Mouse (Mus musculus) ovary, postnatal 10 days (tissue): ENCODE data around the gene Olfr552.
"Not testable (repeated sequence)": the region's sequence is repeated elsewhere in the genome, so short reads cannot be mapped to it uniquely, and the experiment has no call there.

Experiments
- DNase-seq: peaks from one replicate; pipeline ENCODE4 v3.0.0; 2022; ENCODE audit warnings: low spot score

Olfr552 gene

GRCm38 (mm10) chr7:102597378-102598031 lies at the start of gene Olfr552:
Olfr552 (plus strand) TSS chr7:102597770.
- no peak for DNase-seq

GRCm38 (mm10) chr7:102549570-102549969 lies 48.0 kb upstream of the Olfr552 start, which contains the start of gene Olfr549:
Olfr549 (plus strand) TSS chr7:102549870.
- no peak for DNase-seq

- no peak for DNase-seq
Measured at GRCm38 (mm10) chr7:102553279-102553678, 44.3 kb upstream of the Olfr552 start.

- peak; percentile 22 for DNase-seq
Measured at GRCm38 (mm10) chr7:102564999-102565997, 32.3 kb upstream of the Olfr552 start, which contains the start of gene Trim21. Trim21 (minus strand) TSS chr7:102565486.

- DNase-seq: no peak
Measured at GRCm38 (mm10) chr7:102566219-102566618, 31.4 kb upstream of the Olfr552 start.

- no peak for DNase-seq
Measured at GRCm38 (mm10) chr7:102571142-102571541, 26.4 kb upstream of the Olfr552 start, which contains the start of gene Olfr550. Olfr550 (plus strand) TSS chr7:102571442.

- no peak for DNase-seq
Measured at GRCm38 (mm10) chr7:102573174-102573830, 24.3 kb upstream of the Olfr552 start.

GRCm38 (mm10) chr7:102575998-102576397 lies 21.6 kb upstream of the Olfr552 start:
- DNase-seq: no peak

- no peak for DNase-seq
Measured at GRCm38 (mm10) chr7:102591786-102592185, 5.8 kb upstream of the Olfr552 start, which contains the start of gene Olfr551. Olfr551 (minus strand) TSS chr7:102591886.

- no peak for DNase-seq
Measured at GRCm38 (mm10) chr7:102618118-102618517, 20.5 kb downstream of the Olfr552 start, which contains the start of gene Olfr553. Olfr553 (minus strand) TSS chr7:102618218.

- DNase-seq: no peak
Measured at GRCm38 (mm10) chr7:102619608-102620007, 22.0 kb downstream of the Olfr552 start.

- not testable (repeated sequence) for DNase-seq
Measured at GRCm38 (mm10) chr7:102620368-102620767, 22.8 kb downstream of the Olfr552 start.

- DNase-seq: no peak
Measured at GRCm38 (mm10) chr7:102636665-102637064, 39.1 kb downstream of the Olfr552 start.

- no peak for DNase-seq
Measured at GRCm38 (mm10) chr7:102638132-102638531, 40.6 kb downstream of the Olfr552 start, which contains the start of gene Olfr554. Olfr554 (plus strand) TSS chr7:102638432.

- not testable (repeated sequence) for DNase-seq
Measured at GRCm38 (mm10) chr7:102644945-102645344, 47.4 kb downstream of the Olfr552 start.
